Mouse (Mus musculus) hindbrain, embryonic 11.5 days (tissue): ENCODE measurements around the gene Hist1h2bb. TPM values are rescaled to one million over a fixed set of nuclear protein-coding genes. Genes with fewer than 3 reads are reported as not detected.
"Not testable (repeated sequence)": the region's sequence is repeated elsewhere in the genome, so short reads cannot be mapped to it uniquely, and the experiment has no call there.

Experiments used
- ATAC-seq: fragments of 200-750 bp; cut with Nextera tagmentation; 2 replicates; pipeline ENCODE4 v1.8.0; 2017; ENCODE audit warnings: mild to moderate bottlenecking, moderate TSS enrichment, moderate library complexity; ENCODE audit not compliant: low FRiP score
- DNase-seq: peaks from one replicate; pipeline ENCODE4 v3.0.0-alpha.2; 2015; ENCODE audit warnings: low spot score
- H3K27ac ChIP-seq: fragments of 300-500 bp; sonication (generic); 2 replicates; pipeline ENCODE4 v1.5.1; 2014; ENCODE audit warnings: mild to moderate bottlenecking, low read depth, low read length
- H3K27me3 ChIP-seq: fragments of 300-500 bp; sonication (generic); 2 replicates; pipeline ENCODE4 v1.6.1; 2014; ENCODE audit warnings: mild to moderate bottlenecking, low read length, moderate library complexity, mixed read lengths; ENCODE audit not compliant: control insufficient read depth, insufficient read depth
- H3K36me3 ChIP-seq: fragments of 300-500 bp; sonication (generic); 2 replicates; pipeline ENCODE4 v1.6.1; 2014; ENCODE audit warnings: mild to moderate bottlenecking, low read length, moderate library complexity, mixed read lengths; ENCODE audit not compliant: control insufficient read depth, insufficient read depth
- H3K4me1 ChIP-seq: fragments of 300-500 bp; sonication (generic); replicated peaks from 2 replicates; pipeline ENCODE4 v1.6.1; 2014; ENCODE audit warnings: low read length, mixed read lengths; ENCODE audit not compliant: control insufficient read depth, insufficient read depth
- H3K4me2 ChIP-seq: fragments of 300-500 bp; sonication (generic); replicated peaks from 2 replicates; pipeline ENCODE4 v1.6.1; 2014; ENCODE audit warnings: mild to moderate bottlenecking, low read depth, low read length
- H3K4me3 ChIP-seq: fragments of 300-500 bp; sonication (generic); 2 replicates; pipeline ENCODE4 v1.5.1; 2014; ENCODE audit warnings: low read depth, low read length
- H3K9ac ChIP-seq: fragments of 300-500 bp; sonication (generic); 2 replicates; pipeline ENCODE4 v1.6.1; 2014; ENCODE audit warnings: low read depth, low read length
- H3K9me3 ChIP-seq: fragments of 300-500 bp; sonication (generic); 2 replicates; pipeline ENCODE4 v1.6.1; 2016; ENCODE audit warnings: low read length; ENCODE audit not compliant: control insufficient read depth
- WGBS: fragments of 180-500 bp; shearing (Covaris S2); extraction: QIAGEN DNeasy Blood & Tissue Kit; methylation state at CpG from one replicate; pipeline ENCODE4 v1.1.7; 2014; 5-methylcytosine and 5-hydroxymethylcytosine counted together
- polyA plus RNA-seq: library from polyadenylated mRNA; unstranded; fragments of >200 nt; fragmentation: Nextera tagmentation; extraction: Ambion mirVana; gene quantifications from 2 replicates; pipeline ENCODE4 v1.2.1, GENCODE M21; 2014

The Hist1h2bb gene
- polyA plus RNA-seq, 1 experiment from 2014 or later, result 1.4 TPM

- not testable (repeated sequence) for H3K4me2 ChIP-seq, DNase-seq, H3K9ac ChIP-seq, H3K36me3 ChIP-seq, H3K27me3 ChIP-seq, H3K9me3 ChIP-seq, H3K4me1 ChIP-seq, H3K27ac ChIP-seq, H3K4me3 ChIP-seq, ATAC-seq
- WGBS, result 8% methylated on average over 2 of the region's 2 CpGs
These were observed 28.8 kb upstream of the Hist1h2bb start for GRCm38 (mm10) chr13:23717593-23718245.

GRCm38 (mm10) chr13:23724239-23724638 is 22.3 kb upstream of the Hist1h2bb start:
- Histone ChIP-seq H3K4me3 (no peak overlapping the region), H3K27me3 (no peaks in the 10 kb centered on the region), H3K9ac (no peak overlapping the region), H3K4me2 (no peak overlapping the region), H3K36me3 (no peaks in the 10 kb centered on the region), H3K4me1 (no peaks in the 10 kb centered on the region), H3K27ac (no peak overlapping the region), H3K9me3 (no peaks in the 10 kb centered on the region)
- DNase-seq, result no peak
- ATAC-seq, result no peak
- 90% methylated on average over 4 of the region's 4 CpGs for WGBS

- Histone ChIP-seq H3K27ac (no peak overlapping the region), H3K9ac (no peak overlapping the region), H3K9me3 (no peaks in the 10 kb centered on the region), H3K36me3 (no peaks in the 10 kb centered on the region), H3K4me3 (no peak overlapping the region), H3K27me3 (no peaks in the 10 kb centered on the region), H3K4me2 (no peak overlapping the region), H3K4me1 (no peaks in the 10 kb centered on the region)
- ATAC-seq (no peak), DNase-seq (no peak)
- 20% methylated on average over 1 of the region's 1 CpGs for WGBS
These were observed 21.3 kb upstream of the Hist1h2bb start for GRCm38 (mm10) chr13:23725213-23725612.

GRCm38 (mm10) chr13:23728472-23729191 is 17.9 kb upstream of the Hist1h2bb start:
- Histone ChIP-seq H3K27me3 (no peaks in the 10 kb centered on the region), H3K9me3 (no peaks in the 10 kb centered on the region), H3K4me1 (no peaks in the 10 kb centered on the region), H3K27ac (no peak overlapping the region), H3K4me3 (no peak overlapping the region), H3K4me2 (no peak overlapping the region), H3K36me3 (no peaks in the 10 kb centered on the region), H3K9ac (no peak overlapping the region)
- 84% methylated on average over 18 of the region's 18 CpGs for WGBS
- ATAC-seq (no peak), DNase-seq (no peak)

GRCm38 (mm10) chr13:23729192-23729525 is 17.4 kb upstream of the Hist1h2bb start:
- H3K9ac ChIP-seq, result no peak overlapping the region
- no peaks in the 10 kb centered on the region for H3K9me3 ChIP-seq
- H3K27me3 ChIP-seq, result no peaks in the 10 kb centered on the region
- DNase-seq, result no peak
- no peaks in the 10 kb centered on the region for H3K4me1 ChIP-seq
- no peak for ATAC-seq
- WGBS, result 92% methylated on average over 9 of the region's 9 CpGs
- no peak overlapping the region for H3K27ac ChIP-seq
- no peaks in the 10 kb centered on the region for H3K36me3 ChIP-seq
- no peak overlapping the region for H3K4me2 ChIP-seq
- no peak overlapping the region for H3K4me3 ChIP-seq

- Histone ChIP-seq H3K9me3 (no peaks in the 10 kb centered on the region), H3K4me3 (no peak overlapping the region), H3K4me2 (no peak overlapping the region), H3K4me1 (no peaks in the 10 kb centered on the region), H3K27ac (no peak overlapping the region), H3K9ac (no peak overlapping the region), H3K27me3 (no peaks in the 10 kb centered on the region), H3K36me3 (no peaks in the 10 kb centered on the region)
- WGBS, result 92% methylated on average over 5 of the region's 5 CpGs
- DNase-seq, result no peak
- ATAC-seq, result no peak
These were observed 16.8 kb upstream of the Hist1h2bb start for GRCm38 (mm10) chr13:23729706-23730105.

GRCm38 (mm10) chr13:23730479-23730878 is 16.1 kb upstream of the Hist1h2bb start:
- Histone ChIP-seq H3K4me2 (no peak overlapping the region), H3K4me3 (no peak overlapping the region), H3K4me1 (no peaks in the 10 kb centered on the region), H3K27me3 (no peaks in the 10 kb centered on the region), H3K36me3 (no peaks in the 10 kb centered on the region), H3K9ac (no peak overlapping the region), H3K9me3 (no peaks in the 10 kb centered on the region), H3K27ac (no peak overlapping the region)
- ATAC-seq (no peak), DNase-seq (no peak)
- WGBS, result 40% methylated on average over 8 of the region's 8 CpGs

- Histone ChIP-seq H3K9ac (no peak overlapping the region), H3K27me3 (no peaks in the 10 kb centered on the region), H3K27ac (no peak overlapping the region), H3K9me3 (no peaks in the 10 kb centered on the region), H3K36me3 (no peaks in the 10 kb centered on the region), H3K4me1 (no peaks in the 10 kb centered on the region), H3K4me3 (no peak overlapping the region), H3K4me2 (no peak overlapping the region)
- ATAC-seq (no peak), DNase-seq (no peak)
- 27% methylated on average over 8 of the region's 8 CpGs for WGBS
These were observed 14.3 kb upstream of the Hist1h2bb start for GRCm38 (mm10) chr13:23732156-23732804.

GRCm38 (mm10) chr13:23737091-23737490 is 9.4 kb upstream of the Hist1h2bb start:
- DNase-seq, result no peak
- no peak overlapping the region for H3K4me3 ChIP-seq
- WGBS, result 86% methylated on average over 5 of the region's 5 CpGs
- H3K27me3 ChIP-seq, result no peaks in the 10 kb centered on the region
- no peak overlapping the region for H3K9ac ChIP-seq
- H3K36me3 ChIP-seq, result no peaks in the 10 kb centered on the region
- no peak overlapping the region for H3K4me2 ChIP-seq
- ATAC-seq, result no peak
- H3K27ac ChIP-seq, result no peak overlapping the region
- no peaks in the 10 kb centered on the region for H3K9me3 ChIP-seq
- 0 out of 2 replicates have a peak, but pooled peaks cover 3% of the 10 kb centered on the region for H3K4me1 ChIP-seq
